Mouse (Mus musculus) forebrain, postnatal 0 days (tissue): ENCODE data around the gene Slc25a18. TPM values are rescaled to one million over a fixed set of nuclear protein-coding genes. Genes with fewer than 3 reads are reported as not detected.

Experiments
- ATAC-seq: fragments of 200-750 bp; cut with Nextera tagmentation; 2 replicates; pipeline ENCODE4 v1.8.0; 2017; ENCODE audit warnings: mild to moderate bottlenecking, moderate library complexity
- DNase-seq: peaks from one replicate; pipeline ENCODE4 v3.0.0-alpha.2; 2015
- H3K27ac ChIP-seq: fragments of 300-500 bp; sonication (generic); 2 replicates; pipeline ENCODE4 v1.5.1; 2014; ENCODE audit warnings: low read depth, mild to moderate bottlenecking, antibody characterized with exemption, low read length, moderate library complexity, mixed read lengths
- H3K27me3 ChIP-seq: fragments of 300-500 bp; sonication (generic); 2 replicates; pipeline ENCODE4 v1.6.1; 2014; ENCODE audit warnings: mild to moderate bottlenecking, low read length, mixed read lengths; ENCODE audit not compliant: insufficient read depth
- H3K36me3 ChIP-seq: fragments of 300-500 bp; sonication (generic); 2 replicates; pipeline ENCODE4 v1.6.1; 2014; ENCODE audit warnings: mild to moderate bottlenecking, moderate library complexity; ENCODE audit not compliant: insufficient read depth
- H3K4me1 ChIP-seq: fragments of 300-500 bp; sonication (generic); 2 replicates; pipeline ENCODE4 v1.6.1; 2014; ENCODE audit warnings: antibody characterized with exemption; ENCODE audit not compliant: insufficient read depth
- H3K4me2 ChIP-seq: fragments of 300-500 bp; sonication (generic); 2 replicates; pipeline ENCODE4 v1.6.1; 2014; ENCODE audit warnings: low read depth, mild to moderate bottlenecking, moderate library complexity
- H3K4me3 ChIP-seq: fragments of 300-500 bp; sonication (generic); 2 replicates; pipeline ENCODE4 v1.5.1; 2014; ENCODE audit warnings: low read depth, low read length, mixed read lengths
- H3K9ac ChIP-seq: fragments of 300-500 bp; sonication (generic); 2 replicates; pipeline ENCODE4 v1.6.1; 2014; ENCODE audit warnings: mild to moderate bottlenecking
- H3K9me3 ChIP-seq: fragments of 300-500 bp; sonication (generic); 2 replicates; pipeline ENCODE4 v1.6.1; 2016; ENCODE audit warnings: low read length
- CTCF ChIP-seq: sonication (generic); IDR thresholded peaks from 2 replicates; pipeline ENCODE4 v1.5.1; 2016; ENCODE audit warnings: antibody characterized with exemption, control low read depth, low read depth
- WGBS: fragments of 180-500 bp; shearing (Covaris S2); extraction: QIAGEN DNeasy Blood & Tissue Kit; methylation state at CpG from one replicate; pipeline ENCODE4 v1.1.7; 2014; 5-methylcytosine and 5-hydroxymethylcytosine counted together
- polyA plus RNA-seq: library from polyadenylated mRNA; unstranded; fragments of >200 nt; fragmentation: Nextera tagmentation; extraction: Ambion mirVana; gene quantifications from 2 replicates; pipeline ENCODE4 v1.2.1, GENCODE M21; 2015
- total RNA-seq: library from RNA; depleted of rRNA; stranded (reverse); fragments of >200 nt; gene quantifications from 2 replicates; pipeline ENCODE4 v1.2.3, GENCODE M21; 2014

The Slc25a18 gene
- total and polyA plus RNA-seq, 2 experiments from 2014 or later = 21.1 to 25.1 TPM

DNA sequence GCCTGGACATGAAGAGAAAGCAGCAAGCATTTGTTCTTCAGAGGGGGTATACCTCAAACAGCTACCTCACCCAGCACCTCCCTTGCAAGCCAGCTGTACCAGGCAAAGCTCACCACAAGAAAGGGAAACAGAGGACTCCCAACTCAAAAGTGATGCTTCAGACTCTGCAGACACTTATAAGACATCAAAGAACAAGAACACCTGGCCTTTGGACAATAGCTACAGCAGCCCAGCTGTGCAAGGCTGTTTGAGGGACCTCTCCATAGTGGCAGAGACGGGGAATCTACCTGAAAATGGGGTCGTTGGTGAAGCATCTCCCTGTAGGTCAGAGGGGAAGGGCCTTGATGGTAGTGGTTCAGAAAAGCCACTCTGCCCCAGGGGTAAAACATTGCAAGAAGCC, 12.2 kb upstream of the Slc25a18 start:
- Histone ChIP-seq H3K27ac (no peak overlapping the region), H3K27me3 (no peaks in the 10 kb centered on the region), H3K4me1 (no peaks in the 10 kb centered on the region), H3K36me3 (peaks cover 17% of the 10 kb centered on the region), H3K4me2 (no peak overlapping the region), H3K9me3 (no peaks in the 10 kb centered on the region), H3K4me3 (no peak overlapping the region), H3K9ac (no peak overlapping the region)
- 86% methylated on average over 2 of the region's 2 CpGs for WGBS
- DNase-seq (no peak), ATAC-seq (no peak)
- no peak for TF ChIP-seq CTCF

GRCm38 (mm10) chr6:120769972-120770371, 3.4 kb upstream of the Slc25a18 start:
- TF ChIP-seq CTCF = no peak
- no peak overlapping the region for H3K27ac ChIP-seq
- no peak overlapping the region for H3K4me2 ChIP-seq
- DNase-seq = no peak
- peaks cover 6% of the 10 kb centered on the region for H3K36me3 ChIP-seq
- H3K4me3 ChIP-seq = no peak overlapping the region
- 86% methylated on average over 1 of the region's 1 CpGs for WGBS
- H3K4me1 ChIP-seq = no peaks in the 10 kb centered on the region; the same call in 1 of the 2 replicates
- H3K9me3 ChIP-seq = no peaks in the 10 kb centered on the region
- no peaks in the 10 kb centered on the region for H3K27me3 ChIP-seq
- no peak overlapping the region for H3K9ac ChIP-seq
- no peak for ATAC-seq

- no peak for TF ChIP-seq CTCF
- Histone ChIP-seq H3K9ac (no peak overlapping the region), H3K27ac (no peak overlapping the region), H3K27me3 (no peaks in the 10 kb centered on the region), H3K4me2 (no peak overlapping the region), H3K9me3 (no peaks in the 10 kb centered on the region), H3K4me3 (no peak overlapping the region), H3K36me3 (peaks cover 2% of the 10 kb centered on the region; the same call in 1 of the 2 replicates), H3K4me1 (no peaks in the 10 kb centered on the region; the same call in 1 of the 2 replicates)
- WGBS = 79% methylated on average over 1 of the region's 1 CpGs
- DNase-seq = no peak
- ATAC-seq = no peak
These were observed 2.0 kb upstream of the Slc25a18 start for GRCm38 (mm10) chr6:120771366-120771765.

- no peak overlapping the region for H3K4me3 ChIP-seq
- DNase-seq (no peak), ATAC-seq (no peak)
- H3K4me2 ChIP-seq = no peak overlapping the region
- no peaks in the 10 kb centered on the region for H3K9me3 ChIP-seq
- no peaks in the 10 kb centered on the region for H3K36me3 ChIP-seq
- TF ChIP-seq CTCF = no peak
- no peak overlapping the region for H3K9ac ChIP-seq
- no peaks in the 10 kb centered on the region for H3K27me3 ChIP-seq
- H3K4me1 ChIP-seq = no peaks in the 10 kb centered on the region; the same call in 1 of the 2 replicates
- H3K27ac ChIP-seq = no peak overlapping the region
These were observed 1.4 kb upstream of the Slc25a18 start for GRCm38 (mm10) chr6:120772025-120772424.

DNA sequence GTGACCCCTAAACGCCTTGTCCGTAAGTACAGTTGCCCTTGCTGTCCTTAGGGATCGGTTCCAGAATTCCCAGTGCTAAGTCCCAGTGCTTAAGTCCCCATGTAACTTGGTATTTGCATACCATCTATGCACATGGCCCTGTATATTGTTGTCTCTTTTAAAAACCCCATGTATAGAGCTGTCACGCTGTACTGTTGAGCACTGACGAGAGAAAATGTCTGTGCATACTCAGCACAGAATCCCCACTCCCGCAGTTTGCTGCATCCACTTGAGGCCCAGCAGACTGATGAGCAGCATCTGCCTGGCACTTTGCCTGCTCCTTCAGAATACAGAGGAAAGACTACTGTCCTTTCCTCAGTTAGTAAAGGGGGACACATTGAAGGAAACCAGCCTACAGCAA, 385 bp downstream of the Slc25a18 start:
- H3K4me3 ChIP-seq = no peak overlapping the region
- no peak overlapping the region for H3K4me2 ChIP-seq
- WGBS = 43% methylated on average over 6 of the region's 6 CpGs

DNA sequence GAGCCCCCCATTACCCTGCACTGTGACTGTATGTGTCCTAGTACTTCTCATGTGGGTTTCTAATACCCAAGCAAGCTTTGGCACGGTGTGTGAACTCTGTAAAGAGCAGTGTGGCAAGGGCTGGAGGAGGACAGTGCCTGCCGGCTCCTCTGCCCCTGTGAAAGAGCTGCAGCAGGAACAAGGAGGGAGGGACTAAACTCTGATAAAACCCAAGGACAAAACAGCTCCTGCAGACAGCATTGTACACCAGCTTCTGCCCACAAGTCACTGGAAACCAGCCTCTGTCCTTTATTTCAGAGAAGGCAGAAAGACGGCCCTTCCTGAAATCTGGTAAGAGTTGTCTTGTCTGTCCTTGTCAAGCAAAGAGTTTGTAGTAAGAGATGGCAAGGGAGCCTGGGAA, 2.9 kb downstream of the Slc25a18 start:
- no peaks in the 10 kb centered on the region; the same call in 1 of the 2 replicates for H3K4me1 ChIP-seq
- H3K9ac ChIP-seq = no peak overlapping the region
- no peaks in the 10 kb centered on the region for H3K36me3 ChIP-seq
- ATAC-seq (no peak), DNase-seq (no peak)
- no peaks in the 10 kb centered on the region for H3K27me3 ChIP-seq
- no peaks in the 10 kb centered on the region for H3K9me3 ChIP-seq
- no peak for TF ChIP-seq CTCF
- WGBS = 84% methylated on average over 3 of the region's 3 CpGs
- H3K4me3 ChIP-seq = no peak overlapping the region
- no peak overlapping the region for H3K27ac ChIP-seq
- H3K4me2 ChIP-seq = no peak overlapping the region

More for the DNA sequence above, 385 bp downstream of the Slc25a18 start:
- ATAC-seq = 0 out of 2 replicates have a peak, but pooled peaks have one; percentile 16
- no peak for TF ChIP-seq CTCF
- Histone ChIP-seq H3K9ac (no peak overlapping the region), H3K27ac (peak overlapping the region; percentile 59), H3K36me3 (no peaks in the 10 kb centered on the region), H3K4me1 (no peaks in the 10 kb centered on the region; the same call in 1 of the 2 replicates), H3K27me3 (no peaks in the 10 kb centered on the region), H3K9me3 (no peaks in the 10 kb centered on the region)
- DNase-seq = no peak

GRCm38 (mm10) chr6:120777533-120777932, 4.2 kb downstream of the Slc25a18 start:
- Histone ChIP-seq H3K9me3 (no peaks in the 10 kb centered on the region), H3K9ac (no peak overlapping the region), H3K4me3 (no peak overlapping the region), H3K36me3 (no peaks in the 10 kb centered on the region), H3K27ac (no peak overlapping the region), H3K4me1 (no peaks in the 10 kb centered on the region; the same call in 1 of the 2 replicates), H3K27me3 (no peaks in the 10 kb centered on the region), H3K4me2 (no peak overlapping the region)
- 89% methylated on average over 9 of the region's 9 CpGs for WGBS
- ATAC-seq (no peak), DNase-seq (no peak)
- TF ChIP-seq CTCF = no peak

- Histone ChIP-seq H3K4me1 (no peaks in the 10 kb centered on the region; the same call in 1 of the 2 replicates), H3K36me3 (no peaks in the 10 kb centered on the region), H3K27ac (no peak overlapping the region), H3K27me3 (no peaks in the 10 kb centered on the region), H3K4me2 (no peak overlapping the region), H3K9ac (no peak overlapping the region), H3K9me3 (no peaks in the 10 kb centered on the region), H3K4me3 (no peak overlapping the region)
- no peak for ATAC-seq
- no peak for DNase-seq
- WGBS = 67% methylated on average over 3 of the region's 3 CpGs
- no peak for TF ChIP-seq CTCF
These were observed 4.8 kb downstream of the Slc25a18 start for GRCm38 (mm10) chr6:120778226-120778625.
